Mouse (Mus musculus): ENCODE measurements at regions not wholly inside any gene's neighbourhood (a gene's known extent, or its start where the extent isn't known, plus 50 kb on each side); places are given as distances from the start of the nearest gene placed in this dataset.
A peak's percentile ranks its signal among the peaks of the same experiment; 100 is the strongest.
"Not testable (repeated sequence)": the region's sequence is repeated elsewhere in the genome, so short reads cannot be mapped to it uniquely, and the experiment has no call there.

DNA sequence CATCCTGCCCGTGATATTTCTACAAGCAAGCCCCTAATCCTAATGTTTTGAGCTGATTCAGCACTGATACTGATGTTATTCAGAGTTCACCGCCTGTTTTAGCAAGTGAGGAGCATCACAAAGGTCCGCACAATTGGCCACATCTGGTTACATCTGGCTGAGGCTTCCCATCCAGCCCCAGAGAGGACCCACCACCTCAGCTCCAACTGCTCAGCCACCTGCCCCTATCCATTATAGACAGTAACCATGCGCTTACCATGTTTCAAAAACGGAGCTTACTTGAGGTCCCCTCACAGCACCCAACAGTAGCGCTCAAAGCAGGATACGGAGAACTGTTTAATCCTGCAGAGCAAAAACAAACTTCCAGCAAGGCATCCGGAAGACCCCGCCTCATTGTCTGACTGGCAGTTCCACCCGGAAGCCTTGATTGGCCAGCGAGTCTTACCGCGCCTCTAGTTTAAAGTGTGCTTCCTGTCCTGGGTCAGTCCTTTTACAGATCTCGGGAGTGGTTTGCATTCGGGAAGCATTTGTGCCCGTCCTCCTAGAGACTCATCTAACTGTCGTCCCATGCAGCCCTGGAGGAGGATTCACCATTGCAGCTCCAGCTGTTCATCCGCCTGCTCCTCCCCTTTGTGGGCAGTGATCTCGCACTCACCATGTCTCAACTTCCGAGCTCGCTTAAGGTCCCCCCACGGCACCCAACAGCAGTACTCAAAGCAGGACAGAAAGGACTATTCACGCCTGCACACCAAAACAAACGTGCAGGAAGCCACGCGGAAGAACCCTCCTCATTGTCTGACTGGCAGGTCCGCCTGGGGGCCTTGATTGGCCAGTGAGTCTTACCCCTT lies 69.9 kb upstream of the Zfp825 start:
- H3K4me1 ChIP-seq (replicated peaks; ENCODE audit: control insufficient read depth, insufficient read depth, low read length); H3K27me3 ChIP-seq (ENCODE audit: control insufficient read depth, insufficient read depth, low read length); H3K9me3 ChIP-seq (ENCODE audit: control insufficient read depth, low read length); H3K36me3 ChIP-seq (ENCODE audit: control insufficient read depth, insufficient read depth, low read length): not testable (repeated sequence)
- H3K4me3 ChIP-seq (ENCODE audit: low read depth, low read length), result peak overlapping the region; percentile 46
- peak overlapping the region; percentile 48 for H3K9ac ChIP-seq (ENCODE audit: low read depth, low read length)
- ATAC-seq (ENCODE audit: low FRiP score), result peak; percentile 100
- H3K4me2 ChIP-seq (replicated peaks; ENCODE audit: low read depth, low read length), result peak overlapping the region; percentile 52
- peak overlapping the region; percentile 54; the same call in 1 of the 2 replicates for H3K27ac ChIP-seq (ENCODE audit: low read depth, low read length)
- 2% methylated on average over 27 of the region's 27 CpGs for WGBS
- DNase-seq (ENCODE audit: low spot score), result peak; percentile 78

- not testable (repeated sequence) for H3K4me1 ChIP-seq (replicated peaks; ENCODE audit: control insufficient read depth, insufficient read depth, low read length); ATAC-seq (ENCODE audit: low FRiP score); H3K27me3 ChIP-seq (ENCODE audit: control insufficient read depth, insufficient read depth, low read length); H3K36me3 ChIP-seq (ENCODE audit: control insufficient read depth, insufficient read depth, low read length); H3K27ac ChIP-seq (ENCODE audit: low read depth, low read length); DNase-seq (ENCODE audit: low spot score); H3K9me3 ChIP-seq (ENCODE audit: control insufficient read depth, low read length)
- Histone ChIP-seq H3K4me2 (replicated peaks; ENCODE audit: low read depth, low read length) (peak overlapping the region; percentile 52), H3K9ac (ENCODE audit: low read depth, low read length) (peak overlapping the region; percentile 48; the same call in 1 of the 2 replicates), H3K4me3 (ENCODE audit: low read depth, low read length) (peak overlapping the region; percentile 46)
- WGBS, result 24% methylated on average over 2 of the region's 2 CpGs
These were observed 70.5 kb upstream of the Zfp825 start for GRCm38 (mm10) chr13:74564331-74564727.

DNA sequence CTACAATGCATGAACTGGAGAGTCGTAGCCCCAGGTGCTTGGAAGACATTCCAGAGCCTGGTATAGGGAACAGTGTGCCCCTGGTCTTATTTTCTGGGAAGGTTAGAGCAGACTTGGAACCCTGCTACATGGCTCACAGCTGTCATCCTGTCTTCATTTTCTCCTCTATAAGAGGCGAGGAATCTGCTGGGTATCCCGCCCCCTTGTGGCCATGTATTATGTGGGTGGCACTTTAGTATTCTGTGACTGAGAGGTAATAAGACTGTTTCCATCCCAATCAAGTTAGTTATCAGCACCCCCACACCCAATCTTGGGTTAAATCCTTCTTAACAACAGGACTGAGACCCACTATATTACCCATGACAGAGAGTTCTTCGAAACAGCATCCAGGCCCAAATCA lies 69.4 kb upstream of the Erap1 start:
- not testable (repeated sequence) for H3K4me2 ChIP-seq (replicated peaks; ENCODE audit: low read depth, low read length); ATAC-seq (ENCODE audit: low FRiP score); H3K9me3 ChIP-seq (ENCODE audit: control insufficient read depth, low read length); H3K27ac ChIP-seq (ENCODE audit: low read depth, low read length); H3K4me1 ChIP-seq (replicated peaks; ENCODE audit: control insufficient read depth, insufficient read depth, low read length); H3K27me3 ChIP-seq (ENCODE audit: control insufficient read depth, insufficient read depth, low read length); DNase-seq (ENCODE audit: low spot score); H3K4me3 ChIP-seq (ENCODE audit: low read depth, low read length); H3K9ac ChIP-seq (ENCODE audit: low read depth, low read length); H3K36me3 ChIP-seq (ENCODE audit: control insufficient read depth, insufficient read depth, low read length)
- WGBS, result 61% methylated on average over 4 of the region's 4 CpGs

Measured in hindbrain, embryonic 11.5 days (tissue).